Mouse (Mus musculus) heart, embryonic 15.5 days (tissue): ENCODE results near the gene Tnni3k. TPM values are rescaled to one million over a fixed set of nuclear protein-coding genes. Genes with fewer than 3 reads are reported as not detected.

Source experiments
- ATAC-seq: fragments of 200-750 bp; cut with Nextera tagmentation; replicated peaks from 2 replicates; pipeline ENCODE4 v1.8.0; 2017; ENCODE audit warnings: low read depth, moderate TSS enrichment; ENCODE audit not compliant: insufficient number of reproducible peaks, insufficient read depth, low FRiP score
- H3K27ac ChIP-seq: fragments of 300-500 bp; sonication (generic); 2 replicates; pipeline ENCODE4 v1.5.1; 2015; ENCODE audit warnings: mild to moderate bottlenecking, inconsistent platforms
- H3K27me3 ChIP-seq: fragments of 300-500 bp; sonication (generic); 2 replicates; pipeline ENCODE4 v1.6.1; 2015; ENCODE audit warnings: inconsistent platforms
- H3K36me3 ChIP-seq: fragments of 300-500 bp; sonication (generic); 2 replicates; pipeline ENCODE4 v1.6.1; 2015; ENCODE audit warnings: mild to moderate bottlenecking, inconsistent platforms
- H3K4me1 ChIP-seq: fragments of 300-500 bp; sonication (generic); replicated peaks from 2 replicates; pipeline ENCODE4 v1.6.1; 2015; ENCODE audit warnings: inconsistent platforms
- H3K4me2 ChIP-seq: fragments of 300-500 bp; sonication (generic); 2 replicates; pipeline ENCODE4 v1.6.1; 2015; ENCODE audit warnings: inconsistent platforms, mild to moderate bottlenecking, moderate library complexity
- H3K4me3 ChIP-seq: fragments of 300-500 bp; sonication (generic); 2 replicates; pipeline ENCODE4 v1.5.1; 2015; ENCODE audit warnings: mild to moderate bottlenecking, inconsistent platforms
- H3K9ac ChIP-seq: fragments of 300-500 bp; sonication (generic); 2 replicates; pipeline ENCODE4 v1.6.1; 2015; ENCODE audit warnings: mild to moderate bottlenecking, inconsistent platforms
- H3K9me3 ChIP-seq: fragments of 300-500 bp; sonication (generic); replicated peaks from 2 replicates; pipeline ENCODE4 v1.6.1; 2016; ENCODE audit warnings: inconsistent platforms
- WGBS: fragments of 180-500 bp; shearing (Covaris S2); methylation state at CpG from one replicate; pipeline ENCODE4 v1.1.7; 2015; ENCODE audit warnings: mixed read lengths; 5-methylcytosine and 5-hydroxymethylcytosine counted together
- polyA plus RNA-seq: library from polyadenylated mRNA; unstranded; fragments of >200 nt; fragmentation: Nextera tagmentation; extraction: Ambion mirVana; gene quantifications from 2 replicates; pipeline ENCODE4 v1.2.1, GENCODE M21; 2015

The Tnni3k gene
- polyA plus RNA-seq, 1 experiment from 2014 or later: 63.9 TPM

DNA sequence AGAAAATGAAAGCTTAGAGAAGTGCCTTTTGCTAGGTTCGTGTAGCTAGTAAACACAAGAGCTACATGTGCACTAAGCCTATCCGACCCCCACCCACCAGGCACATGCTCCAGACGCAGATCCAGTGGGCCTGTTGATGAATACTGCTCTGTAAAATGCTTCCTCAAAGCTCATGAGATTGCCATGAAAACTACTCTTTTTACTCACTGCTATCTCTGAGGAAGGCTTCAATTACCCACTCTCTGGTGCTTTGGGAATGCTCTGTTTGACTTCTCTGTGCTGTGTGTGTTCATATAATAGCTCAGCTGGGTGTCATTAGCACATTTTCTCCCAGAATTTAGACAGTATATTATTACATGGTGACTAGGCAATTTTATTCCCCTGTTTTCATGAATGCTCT, 297.1 kb downstream of the Tnni3k start:
- Histone ChIP-seq H3K9me3 (no peaks in the 10 kb centered on the region), H3K36me3 (no peaks in the 10 kb centered on the region), H3K4me3 (no peak overlapping the region), H3K27ac (no peak overlapping the region), H3K27me3 (no peaks in the 10 kb centered on the region), H3K4me2 (no peak overlapping the region), H3K4me1 (no peaks in the 10 kb centered on the region), H3K9ac (no peak overlapping the region)
- WGBS: 82% methylated on average over 3 of the region's 3 CpGs
- no peak for ATAC-seq

DNA sequence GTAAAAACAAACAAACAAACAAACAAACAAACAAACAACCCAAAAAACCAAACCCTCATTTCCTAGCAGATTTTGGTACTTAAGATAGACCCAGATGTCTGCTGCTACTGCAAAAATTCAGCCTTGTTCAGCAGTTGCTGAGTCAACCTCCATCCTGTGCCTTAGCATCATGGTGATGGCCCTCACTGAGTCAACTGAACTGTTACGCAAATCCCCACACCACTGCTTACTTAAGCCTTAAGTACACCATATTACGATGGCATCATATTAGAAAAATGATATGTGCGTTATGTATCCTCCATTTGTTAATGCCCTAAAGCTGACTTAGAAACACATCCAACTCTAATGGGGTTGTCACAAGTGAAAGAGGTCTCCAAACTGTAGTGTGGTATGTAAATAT, 300.0 kb downstream of the Tnni3k start:
- ATAC-seq: no peak
- H3K4me1 ChIP-seq: no peaks in the 10 kb centered on the region
- no peak overlapping the region for H3K4me3 ChIP-seq
- WGBS: 87% methylated on average over 3 of the region's 3 CpGs
- H3K9ac ChIP-seq: no peak overlapping the region
- no peak overlapping the region for H3K4me2 ChIP-seq
- no peaks in the 10 kb centered on the region for H3K27me3 ChIP-seq
- no peak overlapping the region for H3K27ac ChIP-seq
- no peaks in the 10 kb centered on the region for H3K9me3 ChIP-seq
- no peaks in the 10 kb centered on the region for H3K36me3 ChIP-seq

DNA sequence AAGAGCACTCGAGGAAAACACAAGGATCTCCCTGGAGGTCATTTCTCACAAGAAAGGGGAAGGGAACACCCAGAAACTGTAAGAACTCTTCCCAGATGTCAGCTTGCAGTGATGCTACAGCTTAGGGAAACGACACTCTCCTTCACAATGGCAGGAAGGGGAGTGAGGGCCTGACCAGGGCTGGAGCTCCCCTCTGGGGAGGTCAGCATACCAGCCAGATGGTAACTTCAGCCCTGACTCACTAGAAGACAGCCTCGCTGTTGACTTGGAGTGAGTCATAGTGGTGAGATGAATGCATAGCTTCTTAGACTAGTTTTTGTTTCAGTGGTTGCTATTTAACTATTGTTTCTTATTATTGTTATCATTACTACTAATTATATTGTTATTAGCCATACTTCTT, 300.7 kb downstream of the Tnni3k start:
- 38% methylated on average over 3 of the region's 3 CpGs for WGBS
- H3K27me3 ChIP-seq: no peaks in the 10 kb centered on the region
- no peak overlapping the region for H3K27ac ChIP-seq
- no peak overlapping the region for H3K4me3 ChIP-seq
- no peak overlapping the region for H3K9ac ChIP-seq
- H3K4me1 ChIP-seq: no peaks in the 10 kb centered on the region
- no peak for ATAC-seq
- no peak overlapping the region for H3K4me2 ChIP-seq
- H3K9me3 ChIP-seq: no peaks in the 10 kb centered on the region
- H3K36me3 ChIP-seq: no peaks in the 10 kb centered on the region

DNA sequence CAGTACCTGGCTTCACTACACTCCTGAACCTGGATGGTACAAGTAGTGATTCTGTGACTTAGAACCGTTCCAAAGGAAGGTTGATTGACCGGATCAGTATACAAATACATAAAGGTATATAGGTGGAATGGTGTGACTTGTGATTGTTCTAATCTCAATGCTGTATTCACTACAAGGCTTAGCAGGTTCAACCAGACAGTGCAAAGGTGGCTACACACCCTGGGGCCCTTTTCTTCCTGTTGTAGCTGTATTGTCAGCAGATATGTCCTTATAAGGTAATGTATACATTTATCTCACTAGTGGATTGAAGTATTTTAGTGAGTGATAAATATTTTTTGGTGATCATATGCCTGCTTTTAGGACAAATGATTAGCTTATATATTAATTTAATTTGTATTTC, 310.9 kb downstream of the Tnni3k start:
- Histone ChIP-seq H3K27ac (no peak overlapping the region), H3K4me1 (no peaks in the 10 kb centered on the region), H3K9me3 (no peaks in the 10 kb centered on the region), H3K36me3 (no peaks in the 10 kb centered on the region), H3K27me3 (no peaks in the 10 kb centered on the region), H3K4me3 (no peak overlapping the region), H3K9ac (no peak overlapping the region), H3K4me2 (no peak overlapping the region)
- 87% methylated on average over 2 of the region's 2 CpGs for WGBS
- ATAC-seq: no peak

DNA sequence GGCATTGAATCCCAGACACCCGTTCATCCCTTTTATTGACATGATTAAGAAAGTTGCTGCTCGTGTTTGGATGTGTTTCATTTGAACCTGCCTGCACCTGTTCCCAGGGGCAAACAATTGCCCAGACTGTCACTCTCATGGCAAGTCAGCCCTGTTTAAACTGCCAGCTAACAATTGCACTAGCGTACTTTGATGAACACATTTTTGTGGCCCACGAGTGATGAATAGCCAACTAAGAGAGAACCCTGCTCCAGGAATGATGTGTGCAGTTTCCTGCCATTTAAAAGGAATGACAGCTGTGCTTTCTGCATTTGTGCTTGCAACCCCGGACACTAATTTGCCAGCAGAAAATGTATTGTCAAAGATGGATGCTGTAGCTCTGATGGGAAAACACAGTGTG, 312.3 kb downstream of the Tnni3k start:
- Histone ChIP-seq H3K4me3 (no peak overlapping the region), H3K9me3 (no peaks in the 10 kb centered on the region), H3K36me3 (no peaks in the 10 kb centered on the region), H3K4me1 (no peaks in the 10 kb centered on the region), H3K27ac (no peak overlapping the region), H3K27me3 (no peaks in the 10 kb centered on the region), H3K9ac (no peak overlapping the region), H3K4me2 (no peak overlapping the region)
- no peak for ATAC-seq
- 68% methylated on average over 5 of the region's 5 CpGs for WGBS

DNA sequence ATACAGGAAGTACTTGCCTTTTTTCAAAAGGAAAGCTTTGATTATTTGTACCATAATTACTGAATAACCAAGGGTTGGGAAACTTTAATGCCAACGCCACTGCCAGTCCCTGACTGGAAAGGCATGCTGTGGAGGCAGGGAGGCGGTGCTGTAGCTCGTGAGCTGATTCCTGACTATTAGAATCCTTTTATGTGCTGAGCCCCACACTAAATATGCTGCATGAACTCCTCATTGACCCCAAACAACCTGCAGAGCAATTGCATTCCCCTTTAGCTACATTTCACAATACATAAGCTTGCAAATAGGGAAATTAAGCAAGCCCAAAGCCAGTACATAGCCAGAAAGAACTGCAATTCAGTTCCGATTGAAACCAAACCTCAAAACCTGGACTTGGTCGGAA, 313.7 kb downstream of the Tnni3k start:
- Histone ChIP-seq H3K4me2 (no peak overlapping the region), H3K9me3 (no peaks in the 10 kb centered on the region), H3K27ac (no peak overlapping the region), H3K27me3 (no peaks in the 10 kb centered on the region), H3K4me3 (no peak overlapping the region), H3K36me3 (no peaks in the 10 kb centered on the region), H3K9ac (no peak overlapping the region), H3K4me1 (no peaks in the 10 kb centered on the region)
- WGBS: 86% methylated on average over 5 of the region's 5 CpGs
- no peak for ATAC-seq

Other genes starting within 250 kb of the Tnni3k start
- 11.9 and 12.4 TPM in 2 replicates for gene Fpgt, start 38.0 kb upstream of the Tnni3k start, polyA plus RNA-seq
- gene Lrriq3, start 38.0 kb upstream of the Tnni3k start, polyA plus RNA-seq: 0.52 and 0.82 TPM in 2 replicates